ENCODE assay signal across 19 mouse cellular contexts in the genomic region with DNA sequence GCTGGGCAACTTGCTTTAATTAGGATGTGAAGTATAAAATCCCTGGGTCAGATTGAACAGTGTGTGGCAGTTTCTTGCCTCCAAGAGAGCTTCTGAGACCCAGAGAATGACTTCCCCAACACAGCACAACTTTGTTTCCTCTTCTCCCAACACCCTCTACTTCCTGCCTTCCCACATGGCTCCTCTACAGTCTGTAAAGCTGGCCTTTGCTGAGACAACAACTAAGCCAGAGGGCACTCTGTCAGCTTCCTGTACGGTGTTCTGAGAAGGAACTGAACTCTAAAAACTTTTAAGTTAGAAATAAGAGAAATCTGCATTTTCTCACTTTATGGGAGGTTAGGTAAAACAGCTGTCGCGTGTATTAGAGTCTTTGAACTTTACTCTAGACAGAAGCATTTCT. TPM values are rescaled to one million over a fixed set of nuclear protein-coding genes. Genes with fewer than 3 reads are reported as not detected.
DNase-seq lines count a peak whose midpoint lies in the region; ATAC-seq lines count a peak whose summit lies in the region.
"Had no signal": no experiment of that assay in that cellular context is flagged by ENCODE, and none has a peak within 500 bp of the region (broad histone marks: within the 10 kb centered on the region; RNA-seq: fewer than 3 reads in every experiment).

No protein-coding gene starts in this region.

- H3K4me3 ChIP-seq in heart, embryonic 11.5 days (ENCODE audit: low read depth, low read length), result no peak overlapping the region
- no peak overlapping the region for H3K4me3 ChIP-seq in liver, embryonic 11.5 days (ENCODE audit: low read depth, low read length)
- H3K4me3 ChIP-seq: forebrain, embryonic 13.5 days; heart, embryonic 15.5 days; hindbrain, embryonic 13.5 days; intestine, embryonic 15.5 days; midbrain, embryonic 13.5 days had no signal

- no peaks in the 10 kb centered on the region for H3K4me1 ChIP-seq in heart, embryonic 11.5 days (ENCODE audit: control insufficient read depth, insufficient read depth, low read length)
- no peaks in the 10 kb centered on the region for H3K4me1 ChIP-seq in liver, embryonic 11.5 days (replicated peaks; ENCODE audit: control insufficient read depth, insufficient read depth, low read length)
- H3K4me1 ChIP-seq: forebrain, embryonic 13.5 days; heart, embryonic 15.5 days; hindbrain, embryonic 13.5 days; intestine, embryonic 15.5 days; midbrain, embryonic 13.5 days had no signal

- H3K27ac ChIP-seq in heart, embryonic 11.5 days (ENCODE audit: low read depth, low read length), result no peak overlapping the region
- no peak overlapping the region for H3K27ac ChIP-seq in liver, embryonic 11.5 days (ENCODE audit: low read depth, low read length)
- H3K27ac ChIP-seq: forebrain, embryonic 13.5 days; heart, embryonic 15.5 days; hindbrain, embryonic 13.5 days; intestine, embryonic 15.5 days; midbrain, embryonic 13.5 days had no signal

- peak; percentile 93 for DNase-seq in heart, adult 11 months
- DNase-seq in liver, embryonic 11.5 days (ENCODE audit: low spot score), result peak; percentile 23
- no peak for DNase-seq in liver
- peak; percentile 25 for DNase-seq in brain, adult 2 months (ENCODE audit: low read depth, low spot score)
- no peak for DNase-seq in Muller cell, postnatal 12 days (ENCODE audit: inconsistent ontology term)
- DNase-seq: cerebellum, adult 9-11 months; embryo, embryonic 11 days; lung, postnatal 14 days; retina, postnatal 1 day; thymus, adult 2 months had no signal

- H3K36me3 ChIP-seq in heart, embryonic 11.5 days (ENCODE audit: control insufficient read depth, insufficient read depth, low read length), result no peaks in the 10 kb centered on the region
- H3K36me3 ChIP-seq in liver, embryonic 11.5 days (ENCODE audit: control insufficient read depth, insufficient read depth, low read length), result no peaks in the 10 kb centered on the region
- H3K36me3 ChIP-seq: heart, embryonic 15.5 days; hindbrain, embryonic 13.5 days; intestine, embryonic 15.5 days; midbrain, embryonic 13.5 days had no signal

- H3K9me3 ChIP-seq in heart, embryonic 11.5 days (replicated peaks; ENCODE audit: control insufficient read depth, low read length), result no peaks in the 10 kb centered on the region
- no peaks in the 10 kb centered on the region for H3K9me3 ChIP-seq in liver, embryonic 11.5 days (ENCODE audit: control insufficient read depth, low read length)
- H3K9me3 ChIP-seq: forebrain, embryonic 13.5 days; heart, embryonic 15.5 days; hindbrain, embryonic 13.5 days; intestine, embryonic 15.5 days; midbrain, embryonic 13.5 days had no signal

- no peaks in the 10 kb centered on the region for H3K27me3 ChIP-seq in heart, embryonic 11.5 days (ENCODE audit: control insufficient read depth, insufficient read depth, low read length)
- H3K27me3 ChIP-seq in liver, embryonic 11.5 days (replicated peaks; ENCODE audit: control insufficient read depth, insufficient read depth, low read length), result no peaks in the 10 kb centered on the region
- H3K27me3 ChIP-seq: forebrain, embryonic 13.5 days; heart, embryonic 15.5 days; hindbrain, embryonic 13.5 days; intestine, embryonic 15.5 days; midbrain, embryonic 13.5 days had no signal

- WGBS in heart, embryonic 11.5 days (ENCODE audit: insufficient replicate concordance), result 67% methylated on average over 3 of the region's 3 CpGs
- 54% methylated on average over 3 of the region's 3 CpGs for WGBS in liver, embryonic 11.5 days

- H3K4me2 ChIP-seq in heart, embryonic 11.5 days, result no peak overlapping the region
- H3K4me2 ChIP-seq in liver, embryonic 11.5 days, result no peak overlapping the region
- H3K4me2 ChIP-seq: forebrain, embryonic 13.5 days; heart, embryonic 15.5 days; hindbrain, embryonic 13.5 days; intestine, embryonic 15.5 days; midbrain, embryonic 13.5 days had no signal

- no peak for ATAC-seq in heart, embryonic 11.5 days (replicated peaks; ENCODE audit: insufficient number of reproducible peaks, low FRiP score, low TSS enrichment)
- no peak for ATAC-seq in liver, embryonic 11.5 days (replicated peaks; ENCODE audit: low FRiP score)
- ATAC-seq in megakaryocyte progenitor cell, adult 5-6 weeks (replicated peaks; ENCODE audit: poor library complexity), result peak; percentile 86
- no peak for ATAC-seq in megakaryocyte-erythroid progenitor cell, adult 5-6 weeks (replicated peaks; ENCODE audit: low FRiP score, low TSS enrichment, poor library complexity, severe bottlenecking)
- ATAC-seq: forebrain, embryonic 13.5 days; intestine, embryonic 15.5 days; midbrain, embryonic 13.5 days had no signal

- no peak overlapping the region for H3K9ac ChIP-seq in heart, embryonic 11.5 days (ENCODE audit: low read depth, low read length)
- H3K9ac ChIP-seq in liver, embryonic 11.5 days (ENCODE audit: low read depth, low read length), result no peak overlapping the region
- H3K9ac ChIP-seq: forebrain, embryonic 13.5 days; heart, embryonic 15.5 days; hindbrain, embryonic 13.5 days; intestine, embryonic 15.5 days; midbrain, embryonic 13.5 days had no signal

RNA-seq across cellular contexts. Expression of a gene that starts 34.4 kb away (rescaled TPM):
- polyA plus RNA-seq in heart, embryonic 11.5 days (2014; fragmentation: Nextera tagmentation; extraction: Ambion mirVana), result 39.2 and 45.7 TPM in 2 replicates
- 26.5 and 34.5 TPM in 2 replicates for polyA plus RNA-seq in liver, embryonic 11.5 days (2014; fragmentation: Nextera tagmentation; extraction: Ambion mirVana)
- total RNA-seq in megakaryocyte progenitor cell, adult 5-6 weeks (2015), result 15.9 and 21.0 TPM in 2 replicates
- 9.7 and 10.3 TPM in 2 replicates for total RNA-seq in megakaryocyte progenitor cell, adult 5-6 weeks (2017)
- total RNA-seq in megakaryocyte-erythroid progenitor cell, adult 5-6 weeks (2014; fragmentation: Nextera tagmentation), result 14.1 and 24.9 TPM in 2 replicates
- total RNA-seq in megakaryocyte-erythroid progenitor cell, adult 5-6 weeks (2017), result 6.1 and 11.5 TPM in 2 replicates

RNA-seq across cellular contexts. Expression of a gene that starts 39.4 kb away (rescaled TPM):
- 0.10 TPM in 1 of 2 replicates, not detected in the other for polyA plus RNA-seq in heart, embryonic 11.5 days (2014; fragmentation: Nextera tagmentation; extraction: Ambion mirVana)
- polyA plus RNA-seq in liver, embryonic 11.5 days (2014; fragmentation: Nextera tagmentation; extraction: Ambion mirVana), result 0.32 and 0.40 TPM in 2 replicates
- 6.6 and 10.0 TPM in 2 replicates for total RNA-seq in megakaryocyte progenitor cell, adult 5-6 weeks (2015)
- 16.5 and 23.9 TPM in 2 replicates for total RNA-seq in megakaryocyte progenitor cell, adult 5-6 weeks (2017)
- total RNA-seq in megakaryocyte-erythroid progenitor cell, adult 5-6 weeks (2014; fragmentation: Nextera tagmentation), result 19.9 and 22.7 TPM in 2 replicates
- 11.6 and 12.4 TPM in 2 replicates for total RNA-seq in megakaryocyte-erythroid progenitor cell, adult 5-6 weeks (2017)
- total RNA-seq: left cerebral cortex, postnatal 14 days had no signal
- polyA plus RNA-seq: hindbrain, embryonic 13.5 days; midbrain, embryonic 13.5 days had no signal

Comparison
In these comparisons a context has a peak if more than half of its experiments do, and no peak if none do; other contexts are left out.
1. DNase-seq: peak in heart, adult 11 months (single experiment), liver, embryonic 11.5 days (single experiment) and brain, adult 2 months (single experiment); none in liver (single experiment) and Muller cell, postnatal 12 days (single experiment).